Mouse (Mus musculus): ENCODE results near the gene Paics. TPM values are rescaled to one million over a fixed set of nuclear protein-coding genes. Genes with fewer than 3 reads are reported as not detected.
"Not testable (repeated sequence)": the region's sequence is repeated elsewhere in the genome, so short reads cannot be mapped to it uniquely, and the experiment has no call there.

Paics gene
- 270 and 300 TPM in 2 replicates for polyA plus RNA-seq (2014; fragmentation: Nextera tagmentation; extraction: Ambion mirVana)

GRCm38 (mm10) chr5:76951106-76952027 lies at the start of gene Paics, which contains the start of gene Ppat:
Gene Paics (plus strand): TSS chr5:76951307.
Gene Ppat (minus strand): TSS chr5:76951578.
- Histone ChIP-seq H3K36me3 (ENCODE audit: control insufficient read depth, insufficient read depth, low read length) (peaks cover 4% of the 10 kb centered on the region; the same call in 1 of the 2 replicates), H3K9me3 (replicated peaks; ENCODE audit: control insufficient read depth, low read length) (no peaks in the 10 kb centered on the region), H3K9ac (ENCODE audit: low read depth, low read length) (peak within 1 kb of the TSS; percentile 89), H3K27ac (ENCODE audit: low read depth, low read length) (peak within 1 kb of the TSS; percentile 91), H3K4me3 (ENCODE audit: low read depth, low read length) (peak within 1 kb of the TSS; percentile 87), H3K4me1 (ENCODE audit: control insufficient read depth, insufficient read depth, low read length) (peaks cover 33% of the 10 kb centered on the region), H3K27me3 (ENCODE audit: control insufficient read depth, insufficient read depth, low read length) (no peaks in the 10 kb centered on the region), H3K4me2 (peak within 1 kb of the TSS; percentile 90)
- WGBS (ENCODE audit: insufficient replicate concordance) = under 1% methylated on average over 81 of the region's 81 CpGs
- ATAC-seq (replicated peaks; ENCODE audit: insufficient number of reproducible peaks, low FRiP score, low TSS enrichment) = peak; percentile 95

- Histone ChIP-seq H3K9ac (ENCODE audit: low read depth, low read length) (no peak overlapping the region), H3K4me2 (no peak overlapping the region), H3K36me3 (ENCODE audit: control insufficient read depth, insufficient read depth, low read length) (no peaks in the 10 kb centered on the region), H3K4me1 (ENCODE audit: control insufficient read depth, insufficient read depth, low read length) (peaks cover 7% of the 10 kb centered on the region; the same call in 1 of the 2 replicates), H3K27me3 (ENCODE audit: control insufficient read depth, insufficient read depth, low read length) (no peaks in the 10 kb centered on the region), H3K9me3 (replicated peaks; ENCODE audit: control insufficient read depth, low read length) (no peaks in the 10 kb centered on the region), H3K27ac (ENCODE audit: low read depth, low read length) (no peak overlapping the region), H3K4me3 (ENCODE audit: low read depth, low read length) (no peak overlapping the region)
- ATAC-seq (replicated peaks; ENCODE audit: insufficient number of reproducible peaks, low FRiP score, low TSS enrichment) = no peak
- WGBS (ENCODE audit: insufficient replicate concordance) = 49% methylated on average over 4 of the region's 4 CpGs
Observed at GRCm38 (mm10) chr5:76902131-76902530, 49.0 kb upstream of the Paics start.

GRCm38 (mm10) chr5:76904713-76905404 lies 46.2 kb upstream of the Paics start:
- Histone ChIP-seq H3K4me3 (ENCODE audit: low read depth, low read length) (peak overlapping the region; percentile 82), H3K27me3 (ENCODE audit: control insufficient read depth, insufficient read depth, low read length) (no peaks in the 10 kb centered on the region), H3K27ac (ENCODE audit: low read depth, low read length) (peak overlapping the region; percentile 96), H3K4me2 (peak overlapping the region; percentile 82), H3K36me3 (ENCODE audit: control insufficient read depth, insufficient read depth, low read length) (no peaks in the 10 kb centered on the region), H3K4me1 (ENCODE audit: control insufficient read depth, insufficient read depth, low read length) (peaks cover 7% of the 10 kb centered on the region; the same call in 1 of the 2 replicates), H3K9ac (ENCODE audit: low read depth, low read length) (peak overlapping the region; percentile 94), H3K9me3 (replicated peaks; ENCODE audit: control insufficient read depth, low read length) (no peaks in the 10 kb centered on the region)
- 2% methylated on average over 19 of the region's 19 CpGs for WGBS (ENCODE audit: insufficient replicate concordance)
- peak; percentile 37; the same call in 1 of the 2 replicates for ATAC-seq (replicated peaks; ENCODE audit: insufficient number of reproducible peaks, low FRiP score, low TSS enrichment)

DNA sequence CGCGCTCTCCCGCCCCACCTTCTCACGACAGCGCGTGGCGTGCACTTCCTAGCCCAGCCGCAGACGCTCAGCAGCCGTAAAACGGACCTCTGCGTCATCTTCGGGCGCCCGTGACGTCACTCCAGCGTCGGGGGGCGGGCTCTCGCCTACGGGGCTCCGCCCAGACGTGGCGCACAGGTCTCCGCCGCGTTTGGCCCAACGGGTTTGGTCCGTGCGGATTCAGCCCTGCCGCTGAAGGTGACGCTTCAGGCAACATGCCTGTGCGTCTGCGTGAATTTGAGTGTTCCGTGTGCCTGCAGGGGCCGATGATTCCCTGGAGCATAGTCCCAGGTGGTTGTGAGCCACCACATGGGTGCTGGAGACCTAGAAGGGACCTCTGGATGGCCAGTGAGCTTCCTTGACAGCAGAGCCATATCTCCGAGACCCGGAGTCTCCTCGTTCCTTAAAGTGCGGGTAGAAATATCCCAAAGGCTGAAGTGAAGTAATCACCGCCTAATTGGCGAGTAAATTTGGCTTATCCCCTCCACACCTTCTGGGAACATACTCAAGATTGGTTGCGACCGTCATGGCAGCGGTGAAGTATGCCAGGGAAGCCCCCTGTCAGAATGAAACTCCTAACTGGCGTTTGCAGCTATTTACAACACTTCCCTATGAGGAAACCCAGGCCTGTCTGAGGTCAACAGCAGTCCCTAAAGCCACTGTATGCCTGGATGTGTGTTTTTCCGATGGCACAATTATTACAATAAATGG lies 45.5 kb upstream of the Paics start, which contains the start of gene Aasdh:
Gene Aasdh, minus strand, starts transcription at position 110 of the 750 bp plus-strand sequence.
- Histone ChIP-seq H3K4me2 (peak within 1 kb of the TSS; percentile 82), H3K27ac (ENCODE audit: low read depth, low read length) (peak within 1 kb of the TSS; percentile 96), H3K9ac (ENCODE audit: low read depth, low read length) (peak within 1 kb of the TSS; percentile 94), H3K4me1 (ENCODE audit: control insufficient read depth, insufficient read depth, low read length) (peaks cover 7% of the 10 kb centered on the region; the same call in 1 of the 2 replicates), H3K9me3 (replicated peaks; ENCODE audit: control insufficient read depth, low read length) (no peaks in the 10 kb centered on the region), H3K27me3 (ENCODE audit: control insufficient read depth, insufficient read depth, low read length) (no peaks in the 10 kb centered on the region), H3K4me3 (ENCODE audit: low read depth, low read length) (peak within 1 kb of the TSS; percentile 82), H3K36me3 (ENCODE audit: control insufficient read depth, insufficient read depth, low read length) (no peaks in the 10 kb centered on the region)
- under 1% methylated on average over 47 of the region's 47 CpGs for WGBS (ENCODE audit: insufficient replicate concordance)
- peak; percentile 98 for ATAC-seq (replicated peaks; ENCODE audit: insufficient number of reproducible peaks, low FRiP score, low TSS enrichment)

- Histone ChIP-seq H3K4me2 (peak overlapping the region; percentile 82), H3K27me3 (ENCODE audit: control insufficient read depth, insufficient read depth, low read length) (no peaks in the 10 kb centered on the region), H3K9me3 (replicated peaks; ENCODE audit: control insufficient read depth, low read length) (no peaks in the 10 kb centered on the region), H3K36me3 (ENCODE audit: control insufficient read depth, insufficient read depth, low read length) (no peaks in the 10 kb centered on the region), H3K4me1 (ENCODE audit: control insufficient read depth, insufficient read depth, low read length) (peaks cover 7% of the 10 kb centered on the region; the same call in 1 of the 2 replicates), H3K4me3 (ENCODE audit: low read depth, low read length) (peak overlapping the region; percentile 82), H3K9ac (ENCODE audit: low read depth, low read length) (peak overlapping the region; percentile 94), H3K27ac (ENCODE audit: low read depth, low read length) (peak overlapping the region; percentile 96)
- ATAC-seq (replicated peaks; ENCODE audit: insufficient number of reproducible peaks, low FRiP score, low TSS enrichment) = 0 out of 2 replicates have a peak, but pooled peaks have one; percentile 10
- WGBS (ENCODE audit: insufficient replicate concordance) = 36% methylated on average over 3 of the region's 3 CpGs
Observed at GRCm38 (mm10) chr5:76906155-76906499, 45.0 kb upstream of the Paics start.

DNA sequence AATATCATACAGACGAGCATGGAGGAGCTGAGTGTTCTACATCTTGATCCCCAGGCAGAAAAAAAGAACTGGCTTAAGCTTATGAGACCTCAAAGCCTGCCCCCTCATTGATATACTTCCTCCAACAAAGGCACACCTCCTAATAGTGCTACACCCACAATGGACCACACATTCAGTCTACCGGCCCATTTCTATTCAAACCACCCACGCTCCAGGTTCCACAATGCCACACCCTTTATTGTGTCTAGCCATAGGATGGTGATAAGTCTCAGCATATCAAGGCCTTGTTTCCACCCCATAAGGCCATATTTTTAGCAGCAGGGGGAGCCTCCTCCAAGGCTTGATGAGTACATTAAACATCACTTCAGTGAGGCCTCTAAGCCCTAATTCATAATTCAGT lies 40.3 kb upstream of the Paics start:
- no peak overlapping the region for H3K27ac ChIP-seq (ENCODE audit: low read depth, low read length)
- H3K4me1 ChIP-seq (ENCODE audit: control insufficient read depth, insufficient read depth, low read length) = peaks cover 7% of the 10 kb centered on the region; the same call in 1 of the 2 replicates
- ATAC-seq (replicated peaks; ENCODE audit: insufficient number of reproducible peaks, low FRiP score, low TSS enrichment) = no peak
- no peaks in the 10 kb centered on the region for H3K9me3 ChIP-seq (replicated peaks; ENCODE audit: control insufficient read depth, low read length)
- 72% methylated on average over 3 of the region's 3 CpGs for WGBS (ENCODE audit: insufficient replicate concordance)
- no peaks in the 10 kb centered on the region for H3K27me3 ChIP-seq (ENCODE audit: control insufficient read depth, insufficient read depth, low read length)
- H3K4me3 ChIP-seq (ENCODE audit: low read depth, low read length) = no peak overlapping the region
- 0 out of 2 replicates have a peak, but pooled peaks cover 3% of the 10 kb centered on the region for H3K36me3 ChIP-seq (ENCODE audit: control insufficient read depth, insufficient read depth, low read length)
- H3K9ac ChIP-seq (ENCODE audit: low read depth, low read length) = no peak overlapping the region
- H3K4me2 ChIP-seq = no peak overlapping the region

- H3K4me3 ChIP-seq (ENCODE audit: low read depth, low read length); H3K27me3 ChIP-seq (ENCODE audit: control insufficient read depth, insufficient read depth, low read length); ATAC-seq (replicated peaks; ENCODE audit: insufficient number of reproducible peaks, low FRiP score, low TSS enrichment); H3K9me3 ChIP-seq (replicated peaks; ENCODE audit: control insufficient read depth, low read length); H3K4me1 ChIP-seq (ENCODE audit: control insufficient read depth, insufficient read depth, low read length); H3K9ac ChIP-seq (ENCODE audit: low read depth, low read length); H3K36me3 ChIP-seq (ENCODE audit: control insufficient read depth, insufficient read depth, low read length); H3K27ac ChIP-seq (ENCODE audit: low read depth, low read length); H3K4me2 ChIP-seq: not testable (repeated sequence)
- 91% methylated on average over 5 of the region's 5 CpGs for WGBS (ENCODE audit: insufficient replicate concordance)
Observed at GRCm38 (mm10) chr5:76912522-76912921, 38.6 kb upstream of the Paics start.

GRCm38 (mm10) chr5:76922833-76923232 lies 28.3 kb upstream of the Paics start:
- no peaks in the 10 kb centered on the region for H3K27me3 ChIP-seq (ENCODE audit: control insufficient read depth, insufficient read depth, low read length)
- no peak for ATAC-seq (replicated peaks; ENCODE audit: insufficient number of reproducible peaks, low FRiP score, low TSS enrichment)
- WGBS (ENCODE audit: insufficient replicate concordance) = 88% methylated on average over 4 of the region's 4 CpGs
- no peaks in the 10 kb centered on the region for H3K4me1 ChIP-seq (ENCODE audit: control insufficient read depth, insufficient read depth, low read length)
- H3K27ac ChIP-seq (ENCODE audit: low read depth, low read length) = no peak overlapping the region
- H3K9me3 ChIP-seq (replicated peaks; ENCODE audit: control insufficient read depth, low read length) = no peaks in the 10 kb centered on the region
- H3K9ac ChIP-seq (ENCODE audit: low read depth, low read length) = no peak overlapping the region
- peaks cover 32% of the 10 kb centered on the region for H3K36me3 ChIP-seq (ENCODE audit: control insufficient read depth, insufficient read depth, low read length)
- H3K4me2 ChIP-seq = no peak overlapping the region
- no peak overlapping the region for H3K4me3 ChIP-seq (ENCODE audit: low read depth, low read length)
